Mouse (Mus musculus): Measurements from ENCODE around the gene Trhde. TPM values are rescaled to one million over a fixed set of nuclear protein-coding genes. Genes with fewer than 3 reads are reported as not detected.

Trhde gene
- total and polyA plus RNA-seq, 2 experiments from 2014 or later = 3.1 to 15.5 TPM

DNA sequence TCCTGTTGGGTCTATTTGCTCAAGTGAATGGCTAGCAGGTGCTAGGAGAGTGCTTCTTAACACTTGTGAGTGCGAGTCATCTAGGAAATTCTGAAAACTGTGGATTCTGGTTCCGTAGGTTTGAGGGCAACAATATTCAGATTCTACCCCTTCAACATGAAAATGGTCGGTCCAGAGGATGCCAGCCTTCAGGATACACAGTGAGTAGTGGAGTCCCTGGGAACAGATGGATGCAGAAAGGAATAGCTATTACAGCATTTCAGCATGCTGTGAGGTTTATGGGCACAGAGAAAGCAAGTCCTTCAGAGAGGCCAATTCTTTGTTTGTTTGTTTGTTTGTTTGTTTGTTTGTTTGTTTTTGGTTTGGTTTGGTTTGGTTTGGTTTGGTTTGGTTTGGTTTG lies 65.7 kb downstream of the Trhde start:
- no peaks in the 10 kb centered on the region for H3K36me3 ChIP-seq (ENCODE audit: insufficient read depth)
- no peaks in the 10 kb centered on the region for H3K27me3 ChIP-seq (ENCODE audit: insufficient read depth, low read length)
- WGBS = 86% methylated on average over 3 of the region's 3 CpGs
- 0 out of 2 replicates have a peak, but pooled peaks cover 3% of the 10 kb centered on the region for H3K4me1 ChIP-seq (ENCODE audit: insufficient read depth)
- H3K9ac ChIP-seq = no peak overlapping the region
- DNase-seq (no peak), ATAC-seq (no peak)
- H3K4me3 ChIP-seq (ENCODE audit: low read depth, low read length) = no peak overlapping the region
- no peaks in the 10 kb centered on the region for H3K9me3 ChIP-seq (ENCODE audit: low read length)
- H3K4me2 ChIP-seq (ENCODE audit: low read depth) = no peak overlapping the region
- no peak for TF ChIP-seq CTCF (IDR thresholded peaks at IDR 0.05; ENCODE audit: low read depth)
- no peak overlapping the region for H3K27ac ChIP-seq (ENCODE audit: low read depth, low read length)

DNA sequence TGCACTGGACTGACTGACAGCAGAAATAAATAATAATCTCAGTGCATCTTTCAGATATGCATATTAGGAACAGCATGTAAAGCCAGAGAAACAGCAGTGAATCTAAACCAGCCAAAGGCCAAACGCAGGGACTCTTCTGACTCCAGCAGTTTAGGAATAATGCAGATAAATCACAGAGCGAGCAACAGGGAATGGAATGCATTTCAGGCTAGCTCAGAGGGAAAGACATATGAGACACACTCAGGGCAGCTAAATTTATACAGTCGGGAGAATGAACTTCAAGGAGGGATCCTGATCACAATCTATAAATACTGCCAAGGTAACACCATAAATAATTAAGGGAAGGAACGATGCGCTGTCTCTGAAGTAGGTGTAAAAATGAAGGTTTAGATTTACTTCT lies 66.4 kb downstream of the Trhde start:
- 70% methylated on average over 5 of the region's 5 CpGs for WGBS
- DNase-seq = no peak
- Histone ChIP-seq H3K27ac (ENCODE audit: low read depth, low read length) (no peak overlapping the region), H3K36me3 (ENCODE audit: insufficient read depth) (no peaks in the 10 kb centered on the region), H3K4me2 (ENCODE audit: low read depth) (no peak overlapping the region), H3K27me3 (ENCODE audit: insufficient read depth, low read length) (no peaks in the 10 kb centered on the region), H3K9me3 (ENCODE audit: low read length) (no peaks in the 10 kb centered on the region), H3K4me1 (ENCODE audit: insufficient read depth) (0 out of 2 replicates have a peak, but pooled peaks cover 3% of the 10 kb centered on the region), H3K4me3 (ENCODE audit: low read depth, low read length) (no peak overlapping the region), H3K9ac (no peak overlapping the region)
- no peak for TF ChIP-seq CTCF (IDR thresholded peaks at IDR 0.05; ENCODE audit: low read depth)
- ATAC-seq = no peak

GRCm38 (mm10) chr10:114735111-114735510 lies 67.0 kb downstream of the Trhde start:
- Histone ChIP-seq H3K9me3 (ENCODE audit: low read length) (no peaks in the 10 kb centered on the region), H3K4me2 (ENCODE audit: low read depth) (no peak overlapping the region), H3K27me3 (ENCODE audit: insufficient read depth, low read length) (no peaks in the 10 kb centered on the region), H3K4me3 (ENCODE audit: low read depth, low read length) (no peak overlapping the region), H3K36me3 (ENCODE audit: insufficient read depth) (no peaks in the 10 kb centered on the region), H3K27ac (ENCODE audit: low read depth, low read length) (no peak overlapping the region), H3K4me1 (ENCODE audit: insufficient read depth) (0 out of 2 replicates have a peak, but pooled peaks cover 3% of the 10 kb centered on the region), H3K9ac (no peak overlapping the region)
- ATAC-seq = no peak
- no peak for DNase-seq
- WGBS = 73% methylated on average over 2 of the region's 2 CpGs
- TF ChIP-seq CTCF (IDR thresholded peaks at IDR 0.05; ENCODE audit: low read depth) = no peak

- ATAC-seq (no peak), DNase-seq (no peak)
- WGBS = 70% methylated on average over 2 of the region's 2 CpGs
- no peak overlapping the region for H3K9ac ChIP-seq
- H3K36me3 ChIP-seq (ENCODE audit: insufficient read depth) = no peaks in the 10 kb centered on the region
- no peaks in the 10 kb centered on the region for H3K4me1 ChIP-seq (ENCODE audit: insufficient read depth)
- no peak for TF ChIP-seq CTCF (IDR thresholded peaks at IDR 0.05; ENCODE audit: low read depth)
- no peak overlapping the region for H3K4me2 ChIP-seq (ENCODE audit: low read depth)
- H3K27me3 ChIP-seq (ENCODE audit: insufficient read depth, low read length) = no peaks in the 10 kb centered on the region
- H3K9me3 ChIP-seq (ENCODE audit: low read length) = no peaks in the 10 kb centered on the region
- H3K27ac ChIP-seq (ENCODE audit: low read depth, low read length) = no peak overlapping the region
- H3K4me3 ChIP-seq (ENCODE audit: low read depth, low read length) = no peak overlapping the region
Observed at GRCm38 (mm10) chr10:114725591-114725990, 76.5 kb downstream of the Trhde start.

GRCm38 (mm10) chr10:114701791-114702190 lies 100.3 kb downstream of the Trhde start:
- Histone ChIP-seq H3K9me3 (ENCODE audit: low read length) (no peaks in the 10 kb centered on the region), H3K4me3 (ENCODE audit: low read depth, low read length) (no peak overlapping the region), H3K4me1 (ENCODE audit: insufficient read depth) (no peaks in the 10 kb centered on the region), H3K27ac (ENCODE audit: low read depth, low read length) (no peak overlapping the region), H3K36me3 (ENCODE audit: insufficient read depth) (no peaks in the 10 kb centered on the region), H3K27me3 (ENCODE audit: insufficient read depth, low read length) (no peaks in the 10 kb centered on the region), H3K4me2 (ENCODE audit: low read depth) (no peak overlapping the region), H3K9ac (no peak overlapping the region)
- no peak for DNase-seq
- no peak for TF ChIP-seq CTCF (IDR thresholded peaks at IDR 0.05; ENCODE audit: low read depth)
- no peak for ATAC-seq

GRCm38 (mm10) chr10:114671791-114672415 lies 130.2 kb downstream of the Trhde start:
- Histone ChIP-seq H3K36me3 (ENCODE audit: insufficient read depth) (no peaks in the 10 kb centered on the region), H3K27me3 (ENCODE audit: insufficient read depth, low read length) (no peaks in the 10 kb centered on the region), H3K9ac (no peak overlapping the region), H3K4me3 (ENCODE audit: low read depth, low read length) (no peak overlapping the region), H3K4me2 (ENCODE audit: low read depth) (no peak overlapping the region), H3K9me3 (ENCODE audit: low read length) (no peaks in the 10 kb centered on the region), H3K4me1 (ENCODE audit: insufficient read depth) (no peaks in the 10 kb centered on the region), H3K27ac (ENCODE audit: low read depth, low read length) (no peak overlapping the region)
- WGBS = 21% methylated on average over 6 of the region's 6 CpGs
- DNase-seq = no peak
- no peak for ATAC-seq
- TF ChIP-seq CTCF (IDR thresholded peaks at IDR 0.05; ENCODE audit: low read depth) = no peak

- Histone ChIP-seq H3K27ac (ENCODE audit: low read depth, low read length) (no peak overlapping the region), H3K4me2 (ENCODE audit: low read depth) (no peak overlapping the region), H3K9ac (no peak overlapping the region), H3K27me3 (ENCODE audit: insufficient read depth, low read length) (no peaks in the 10 kb centered on the region), H3K36me3 (ENCODE audit: insufficient read depth) (no peaks in the 10 kb centered on the region), H3K4me1 (ENCODE audit: insufficient read depth) (no peaks in the 10 kb centered on the region), H3K9me3 (ENCODE audit: low read length) (no peaks in the 10 kb centered on the region), H3K4me3 (ENCODE audit: low read depth, low read length) (no peak overlapping the region)
- DNase-seq (no peak), ATAC-seq (no peak)
- TF ChIP-seq CTCF (IDR thresholded peaks at IDR 0.05; ENCODE audit: low read depth) = no peak
- 82% methylated on average over 3 of the region's 3 CpGs for WGBS
Observed at GRCm38 (mm10) chr10:114593046-114593445, 209.1 kb downstream of the Trhde start.

All from forebrain, postnatal 0 days (tissue).